Comparison of ENCODE assay signal across 19 mouse cellular contexts in the genomic region with DNA sequence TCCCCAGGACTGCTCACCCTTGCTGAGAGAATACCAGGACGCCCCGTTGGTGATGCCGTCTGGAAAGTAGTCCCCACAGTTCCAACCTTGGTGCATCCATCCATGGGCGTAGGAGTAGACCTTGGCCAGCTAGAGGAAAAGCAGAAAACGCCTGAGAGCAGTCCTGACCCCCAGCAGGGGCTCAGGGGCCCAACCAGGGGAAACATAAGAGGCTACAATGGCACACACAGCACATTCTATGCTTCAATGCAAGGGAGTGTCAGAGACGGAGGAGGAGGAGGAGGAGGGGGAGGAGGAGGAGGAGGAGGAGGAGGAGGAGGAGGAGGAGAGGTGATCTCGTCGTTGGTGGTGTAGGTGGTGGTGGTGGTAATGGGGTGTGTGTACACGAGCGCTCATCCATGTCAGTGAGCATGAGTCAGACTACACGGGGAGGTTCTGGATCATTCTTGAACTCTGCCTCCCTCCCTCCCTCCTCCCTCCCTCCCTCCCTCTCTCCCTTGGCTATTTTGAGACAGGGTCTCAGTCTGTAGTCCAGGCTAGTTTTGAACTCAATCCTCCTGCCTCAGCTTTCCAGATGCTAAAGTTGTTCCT. TPM values are rescaled to one million over a fixed set of nuclear protein-coding genes. Genes with fewer than 3 reads are reported as not detected.
"Had no signal": no experiment of that assay in that cellular context is flagged by ENCODE, and none has a peak within 500 bp of the region (broad histone marks: within the 10 kb centered on the region; RNA-seq: fewer than 3 reads in every experiment).

No protein-coding gene starts in this region.

- DNase-seq: kidney, postnatal 10 days; layer of hippocampus, adult 9-11 months; layer of hippocampus, postnatal 36 days; liver, embryonic 13.5 days; lung, adult 2 months; lung, postnatal 36 days; midbrain, embryonic 14.5 days; thymus, adult 18-20 months; thymus, postnatal 36 days had no signal

- H3K27ac ChIP-seq: layer of hippocampus, adult 2 months; left cerebral cortex, adult 2 months; liver, embryonic 13.5 days; midbrain, embryonic 10.5 days; neural tube, embryonic 12.5 days; neural tube, embryonic 15.5 days had no signal

- H3K36me3 ChIP-seq: midbrain, embryonic 10.5 days; neural tube, embryonic 12.5 days; neural tube, embryonic 15.5 days had no signal

- H3K4me1 ChIP-seq: liver, embryonic 13.5 days; megakaryocyte, embryonic 14.5 days; neural tube, embryonic 12.5 days; neural tube, embryonic 15.5 days had no signal

- H3K4me2 ChIP-seq: liver, embryonic 13.5 days; neural tube, embryonic 12.5 days; neural tube, embryonic 15.5 days had no signal

- H3K9ac ChIP-seq: liver, embryonic 13.5 days; neural tube, embryonic 12.5 days; neural tube, embryonic 15.5 days had no signal

- H3K9me3 ChIP-seq: liver, embryonic 13.5 days; megakaryocyte, embryonic 14.5 days; midbrain, embryonic 10.5 days; neural tube, embryonic 12.5 days; neural tube, embryonic 15.5 days had no signal

- H3K4me3 ChIP-seq: layer of hippocampus, adult 2 months; left cerebral cortex, adult 2 months; liver, embryonic 13.5 days; megakaryocyte, embryonic 14.5 days; midbrain, embryonic 10.5 days; neural tube, embryonic 12.5 days; neural tube, embryonic 15.5 days had no signal

- H3K27me3 ChIP-seq: liver, embryonic 13.5 days; neural tube, embryonic 12.5 days; neural tube, embryonic 15.5 days had no signal

- ATAC-seq: inflammation-experienced regulatory T-cells, adult 6 months; intestine, embryonic 16.5 days; lung, postnatal 0 days had no signal

RNA-seq across cellular contexts. Expression of gene Cpn1, which starts 17.8 kb away (rescaled TPM):
- polyA plus RNA-seq: inflammation-experienced regulatory T-cells, adult 6 months; limb, embryonic 11.5 days had no signal
